Mouse (Mus musculus) stomach, postnatal 0 days (tissue): ENCODE results near the gene Cnot10.

Experiments
- CTCF ChIP-seq: IDR thresholded peaks from 2 replicates; pipeline ENCODE4 v1.5.1; 2016; ENCODE audit warnings: antibody characterized with exemption, low read depth, mild to moderate bottlenecking, moderate library complexity
- EP300 ChIP-seq: optimal IDR thresholded peaks from 2 replicates; pipeline ENCODE3; 2016; ENCODE audit warnings: antibody characterized with exemption

- TF ChIP-seq CTCF (no peak), EP300 (no peak)
Observed at GRCm38 (mm10) chr9:114669011-114669410, 29.0 kb upstream of the Cnot10 start.
